Mouse (Mus musculus) lung, embryonic 14.5 days (tissue): ENCODE data around the gene Prox1. TPM values are rescaled to one million over a fixed set of nuclear protein-coding genes. Genes with fewer than 3 reads are reported as not detected.
A peak's percentile ranks its signal among the peaks of the same experiment; 100 is the strongest.

Source experiments
- ATAC-seq: fragments of 200-750 bp; cut with Nextera tagmentation; 2 replicates; pipeline ENCODE4 v1.8.0; 2017; ENCODE audit warnings: mild to moderate bottlenecking, moderate TSS enrichment, moderate library complexity; ENCODE audit not compliant: insufficient read depth
- DNase-seq: peaks from one replicate; pipeline ENCODE4 v3.0.0-alpha.2; 2015
- H3K27ac ChIP-seq: fragments of 300-500 bp; sonication (generic); 2 replicates; pipeline ENCODE4 v1.5.1; 2014; ENCODE audit warnings: low read depth, mild to moderate bottlenecking, moderate library complexity
- H3K27me3 ChIP-seq: fragments of 300-500 bp; sonication (generic); 2 replicates; pipeline ENCODE4 v1.6.1; 2014; ENCODE audit warnings: low read length, control low read depth; ENCODE audit not compliant: insufficient read depth
- H3K36me3 ChIP-seq: fragments of 300-500 bp; sonication (generic); 2 replicates; pipeline ENCODE4 v1.6.1; 2014; ENCODE audit warnings: control low read depth; ENCODE audit not compliant: insufficient read depth
- H3K4me1 ChIP-seq: fragments of 300-500 bp; sonication (generic); 2 replicates; pipeline ENCODE4 v1.6.1; 2014; ENCODE audit warnings: antibody characterized with exemption, control low read depth; ENCODE audit not compliant: insufficient read depth
- H3K4me2 ChIP-seq: fragments of 300-500 bp; sonication (generic); 2 replicates; pipeline ENCODE4 v1.6.1; 2014; ENCODE audit warnings: mild to moderate bottlenecking
- H3K4me3 ChIP-seq: fragments of 300-500 bp; sonication (generic); 2 replicates; pipeline ENCODE4 v1.5.1; 2014; ENCODE audit warnings: low read depth, low read length
- H3K9ac ChIP-seq: fragments of 300-500 bp; sonication (generic); 2 replicates; pipeline ENCODE4 v1.6.1; 2014
- H3K9me3 ChIP-seq: fragments of 300-500 bp; sonication (generic); 2 replicates; pipeline ENCODE4 v1.6.1; 2016; ENCODE audit warnings: low read depth, low read length, control low read depth
- CTCF ChIP-seq: IDR thresholded peaks from 2 replicates; pipeline ENCODE4 v1.5.1; 2016; ENCODE audit warnings: antibody characterized with exemption, low read depth
- WGBS: fragments of 180-500 bp; shearing (Covaris S2); extraction: QIAGEN DNeasy Blood & Tissue Kit; methylation state at CpG from one replicate; pipeline ENCODE4 v1.1.7; 2014; 5-methylcytosine and 5-hydroxymethylcytosine counted together
- polyA plus RNA-seq: library from polyadenylated mRNA; unstranded; fragments of >200 nt; fragmentation: Nextera tagmentation; extraction: Ambion mirVana; gene quantifications from 2 replicates; pipeline ENCODE4 v1.2.1, GENCODE M21; 2014

Gene Prox1
- polyA plus RNA-seq, 1 experiment from 2014 or later, result 2.0 TPM

DNA sequence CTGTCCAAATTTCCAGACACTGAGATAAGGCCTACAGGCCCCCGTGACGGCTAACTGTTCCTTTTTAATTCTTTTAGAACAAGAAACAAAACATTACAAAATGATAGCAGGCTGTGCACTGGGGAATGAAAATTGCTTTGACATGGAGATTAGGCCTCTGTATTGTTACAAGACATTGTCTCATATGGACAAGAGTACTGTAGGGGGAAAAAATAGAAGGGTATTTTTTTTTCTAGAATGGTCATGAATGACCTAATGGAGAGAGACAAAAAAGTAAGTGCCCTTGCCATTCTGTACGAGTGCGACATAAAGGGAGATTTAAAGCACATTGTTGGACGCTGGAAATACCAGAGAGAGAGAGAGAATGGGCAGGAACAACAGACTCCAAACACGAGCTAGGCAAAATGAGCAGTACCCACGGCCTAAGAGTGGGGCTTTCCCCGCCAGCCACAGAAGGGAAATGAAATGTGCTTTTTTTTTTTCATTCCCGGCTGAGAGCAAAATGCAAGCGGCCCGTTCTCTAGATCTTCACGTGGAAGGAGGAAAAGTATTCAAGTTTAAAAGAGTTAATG, 21.8 kb downstream of the Prox1 start:
- no peak overlapping the region for H3K4me3 ChIP-seq
- no peak for TF ChIP-seq CTCF
- no peak for DNase-seq
- H3K9me3 ChIP-seq, result no peaks in the 10 kb centered on the region
- 40% methylated on average over 12 of the region's 12 CpGs for WGBS
- no peak overlapping the region for H3K9ac ChIP-seq
- H3K36me3 ChIP-seq, result no peaks in the 10 kb centered on the region
- no peak for ATAC-seq
- H3K4me2 ChIP-seq, result no peak overlapping the region
- H3K4me1 ChIP-seq, result 0 out of 2 replicates have a peak, but pooled peaks cover 2% of the 10 kb centered on the region
- no peak overlapping the region for H3K27ac ChIP-seq
- H3K27me3 ChIP-seq, result 0 out of 2 replicates have a peak, but pooled peaks cover 6% of the 10 kb centered on the region

DNA sequence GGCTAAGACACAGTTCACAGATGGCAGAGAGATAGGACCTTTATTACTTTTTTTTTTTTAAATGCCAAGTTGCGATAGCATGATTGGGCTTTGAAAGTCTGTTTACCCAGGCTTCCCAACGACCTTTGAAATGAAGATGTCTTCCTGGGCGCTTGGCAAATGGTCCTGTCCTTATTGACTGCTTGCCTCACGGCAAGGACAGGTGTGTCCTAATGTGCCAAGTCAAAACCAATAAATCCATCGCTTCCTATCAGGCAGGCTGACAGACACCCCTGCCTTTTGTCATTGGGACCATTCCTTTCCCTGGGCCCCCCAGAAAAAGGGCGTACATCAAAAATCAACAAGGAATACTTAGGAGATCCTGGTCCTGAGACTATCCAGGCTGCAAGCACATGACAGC, 22.7 kb downstream of the Prox1 start:
- 85% methylated on average over 6 of the region's 6 CpGs for WGBS
- Histone ChIP-seq H3K36me3 (no peaks in the 10 kb centered on the region), H3K27ac (no peak overlapping the region)

DNA sequence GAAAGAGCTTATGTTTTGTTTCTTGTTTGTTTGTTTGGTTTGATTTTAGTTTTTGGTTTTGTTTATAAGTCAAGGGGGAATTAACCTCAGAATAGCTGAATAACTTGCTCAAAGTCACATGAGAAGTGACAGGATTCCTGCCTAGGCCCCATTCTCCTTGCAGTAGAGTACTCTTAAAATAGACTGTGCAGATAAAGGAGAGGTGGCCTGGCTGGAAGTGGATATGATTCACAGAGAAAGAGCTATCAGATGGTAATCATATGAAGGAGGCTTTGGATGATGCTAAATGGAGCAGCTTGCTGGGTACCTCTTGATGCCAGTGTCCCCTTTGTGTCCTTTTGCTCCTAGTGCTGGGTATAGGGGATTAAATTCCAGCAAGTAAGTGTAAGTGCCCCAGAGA, 26.1 kb downstream of the Prox1 start:
- H3K4me1 ChIP-seq, result no peaks in the 10 kb centered on the region
- H3K27ac ChIP-seq, result no peak overlapping the region
- no peak for TF ChIP-seq CTCF
- no peaks in the 10 kb centered on the region for H3K9me3 ChIP-seq
- H3K9ac ChIP-seq, result no peak overlapping the region
- no peak for DNase-seq
- no peak overlapping the region for H3K4me3 ChIP-seq
- no peak for ATAC-seq
- H3K36me3 ChIP-seq, result no peaks in the 10 kb centered on the region
- no peak overlapping the region for H3K4me2 ChIP-seq
- no peaks in the 10 kb centered on the region for H3K27me3 ChIP-seq

More for the DNA sequence above, 22.7 kb downstream of the Prox1 start:
- H3K4me2 ChIP-seq, result no peak overlapping the region
- no peak overlapping the region for H3K9ac ChIP-seq
- H3K4me3 ChIP-seq, result no peak overlapping the region
- H3K4me1 ChIP-seq, result no peaks in the 10 kb centered on the region
- ATAC-seq (no peak), DNase-seq (no peak)
- 0 out of 2 replicates have a peak, but pooled peaks cover 4% of the 10 kb centered on the region for H3K27me3 ChIP-seq
- no peak for TF ChIP-seq CTCF
- no peaks in the 10 kb centered on the region for H3K9me3 ChIP-seq

DNA sequence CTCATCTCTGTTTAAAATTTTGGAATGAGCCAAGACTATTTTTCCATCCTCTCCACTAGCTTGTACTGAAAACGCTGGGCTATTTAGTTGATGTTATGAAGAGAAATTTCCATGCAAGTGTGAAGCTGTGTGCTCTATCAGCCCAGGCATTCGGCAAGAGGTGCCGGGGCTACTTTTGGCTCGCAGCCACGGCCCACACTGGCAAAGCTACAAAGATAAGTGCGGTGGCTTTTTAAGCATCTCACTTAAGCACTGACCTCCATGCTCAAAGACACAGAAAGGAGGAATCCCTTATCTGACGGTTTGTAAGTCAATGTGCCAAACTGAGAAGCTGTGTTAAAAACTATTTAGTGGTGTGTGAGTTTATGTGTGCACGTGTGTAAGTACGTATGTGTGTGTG, 26.9 kb downstream of the Prox1 start:
- H3K9me3 ChIP-seq, result no peaks in the 10 kb centered on the region
- no peak overlapping the region for H3K9ac ChIP-seq
- H3K4me2 ChIP-seq, result no peak overlapping the region
- H3K4me1 ChIP-seq, result no peaks in the 10 kb centered on the region
- no peak for TF ChIP-seq CTCF
- 49% methylated on average over 9 of the region's 9 CpGs for WGBS
- ATAC-seq (no peak), DNase-seq (peak; percentile 40)
- H3K27me3 ChIP-seq, result no peaks in the 10 kb centered on the region
- H3K27ac ChIP-seq, result no peak overlapping the region
- no peak overlapping the region for H3K4me3 ChIP-seq
- no peaks in the 10 kb centered on the region for H3K36me3 ChIP-seq

DNA sequence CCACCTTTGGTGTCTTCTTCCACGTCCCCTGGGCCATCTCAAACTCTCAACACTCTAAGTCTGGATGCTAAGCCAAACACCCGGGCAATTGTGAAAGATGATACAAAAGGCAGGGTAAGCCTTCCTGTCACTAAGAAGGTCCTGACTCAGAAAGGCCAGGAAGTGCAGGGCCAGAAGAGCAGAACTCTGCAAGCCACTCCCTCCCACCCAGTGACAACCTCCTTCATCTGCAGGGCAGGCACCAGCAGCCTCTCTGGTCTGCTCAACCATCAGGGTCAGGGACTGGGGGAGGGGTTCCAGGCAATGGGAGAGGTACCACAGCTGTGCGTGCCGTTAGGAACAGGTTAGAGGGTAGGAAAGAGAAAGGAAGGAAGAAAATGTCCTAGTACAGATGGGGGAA, 27.9 kb downstream of the Prox1 start:
- Histone ChIP-seq H3K36me3 (no peaks in the 10 kb centered on the region), H3K9ac (no peak overlapping the region), H3K4me1 (no peaks in the 10 kb centered on the region), H3K27ac (no peak overlapping the region), H3K27me3 (no peaks in the 10 kb centered on the region), H3K4me2 (no peak overlapping the region), H3K9me3 (no peaks in the 10 kb centered on the region), H3K4me3 (no peak overlapping the region)
- TF ChIP-seq CTCF, result no peak
- ATAC-seq, result no peak
- 27% methylated on average over 4 of the region's 4 CpGs for WGBS
- no peak for DNase-seq

DNA sequence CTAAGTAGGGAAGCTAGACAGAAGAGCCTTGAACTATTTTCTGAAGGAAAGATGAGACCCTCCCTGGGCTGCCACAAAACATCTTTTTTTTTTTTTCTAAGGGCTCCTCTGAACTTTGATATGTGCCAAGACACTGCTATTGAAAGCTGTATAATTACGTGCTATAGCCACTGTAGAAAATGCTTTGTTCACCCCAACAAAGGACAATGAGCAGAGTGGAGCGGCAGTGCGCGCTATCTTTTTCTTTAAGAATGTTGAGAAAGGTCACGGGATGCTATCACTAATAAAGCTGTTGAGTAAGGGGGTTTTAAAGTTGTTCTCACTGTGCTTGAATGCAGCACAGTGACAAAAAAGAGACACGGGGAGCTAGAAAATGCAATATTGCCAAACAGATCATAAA, 30.0 kb downstream of the Prox1 start:
- no peaks in the 10 kb centered on the region for H3K4me1 ChIP-seq
- no peak for ATAC-seq
- H3K9me3 ChIP-seq, result no peaks in the 10 kb centered on the region
- H3K4me3 ChIP-seq, result no peak overlapping the region
- TF ChIP-seq CTCF, result no peak
- H3K9ac ChIP-seq, result no peak overlapping the region
- no peak overlapping the region for H3K27ac ChIP-seq
- H3K27me3 ChIP-seq, result no peaks in the 10 kb centered on the region
- WGBS, result 66% methylated on average over 6 of the region's 6 CpGs
- H3K36me3 ChIP-seq, result no peaks in the 10 kb centered on the region
- H3K4me2 ChIP-seq, result no peak overlapping the region
- DNase-seq, result no peak

DNA sequence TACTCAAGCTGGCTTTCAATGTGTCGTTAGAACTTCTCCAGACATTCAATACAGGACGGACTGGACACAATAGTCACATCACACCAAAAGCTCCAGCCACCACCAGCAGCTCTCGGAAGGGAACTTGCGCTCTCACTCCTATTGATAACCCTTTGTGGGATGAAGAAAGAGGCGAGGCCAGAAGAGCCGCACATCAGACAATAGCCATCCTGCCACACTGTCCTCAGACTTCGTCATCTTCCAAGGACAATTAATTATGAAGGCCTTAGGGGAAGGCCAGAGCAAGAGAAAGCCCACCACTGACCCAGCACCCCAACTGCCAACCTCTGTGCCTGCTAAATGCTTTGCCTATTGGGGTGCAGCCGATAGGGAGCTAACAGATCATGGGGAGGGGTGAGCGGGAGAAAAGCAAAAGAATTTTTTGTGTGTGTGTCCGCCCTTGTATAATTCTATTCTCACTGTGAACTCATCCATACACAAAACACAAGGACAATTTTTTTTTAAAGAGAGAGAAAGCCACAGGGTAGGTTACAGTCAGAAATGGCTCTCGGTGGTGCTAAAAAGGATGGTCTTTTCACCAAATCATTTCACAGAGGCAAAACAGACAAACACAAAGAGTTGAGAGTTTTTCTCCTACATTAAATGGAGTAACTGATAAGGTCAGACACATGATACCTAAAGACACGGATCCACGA, 30.7 kb downstream of the Prox1 start:
- Histone ChIP-seq H3K9ac (no peak overlapping the region), H3K4me3 (no peak overlapping the region), H3K4me1 (no peaks in the 10 kb centered on the region), H3K36me3 (no peaks in the 10 kb centered on the region), H3K27ac (no peak overlapping the region), H3K4me2 (no peak overlapping the region), H3K27me3 (no peaks in the 10 kb centered on the region), H3K9me3 (no peaks in the 10 kb centered on the region)
- TF ChIP-seq CTCF, result no peak
- ATAC-seq, result no peak
- DNase-seq, result no peak
- 79% methylated on average over 13 of the region's 13 CpGs for WGBS
